Mouse (Mus musculus) yolk sac, embryonic 10.5 days (tissue): ENCODE results near the gene Hectd2.

Source experiments
- DNase-seq: peaks from one replicate; pipeline ENCODE4 v3.0.0-alpha.2; 2017; ENCODE audit warnings: low spot score

Gene Hectd2

GRCm38 (mm10) chr19:36646132-36646828 is 91.8 kb downstream of the Hectd2 start:
- no peak for DNase-seq

DNA sequence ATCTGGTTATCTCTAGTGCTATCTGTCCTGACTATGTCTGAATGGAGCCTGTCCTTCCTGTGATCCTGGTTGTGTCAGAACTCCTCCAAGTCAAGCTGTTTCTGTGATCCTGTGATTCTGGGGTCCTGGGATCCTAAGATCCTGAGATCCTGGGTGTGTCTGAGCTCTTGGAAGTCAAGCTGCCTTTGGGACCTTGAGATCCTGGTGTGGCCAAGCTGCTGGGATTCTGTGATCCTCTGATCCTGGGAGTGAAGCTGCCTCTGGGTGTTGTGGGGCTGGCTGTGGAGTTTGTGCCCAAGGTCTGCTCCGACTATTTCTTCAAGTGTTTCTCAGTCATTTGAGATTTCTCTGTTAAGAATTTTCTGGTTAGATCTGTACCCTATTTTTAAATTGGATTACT is 98.2 kb downstream of the Hectd2 start:
- DNase-seq = no peak

- no peak for DNase-seq
These were observed 108.3 kb downstream of the Hectd2 start for GRCm38 (mm10) chr19:36662734-36663133.

DNA sequence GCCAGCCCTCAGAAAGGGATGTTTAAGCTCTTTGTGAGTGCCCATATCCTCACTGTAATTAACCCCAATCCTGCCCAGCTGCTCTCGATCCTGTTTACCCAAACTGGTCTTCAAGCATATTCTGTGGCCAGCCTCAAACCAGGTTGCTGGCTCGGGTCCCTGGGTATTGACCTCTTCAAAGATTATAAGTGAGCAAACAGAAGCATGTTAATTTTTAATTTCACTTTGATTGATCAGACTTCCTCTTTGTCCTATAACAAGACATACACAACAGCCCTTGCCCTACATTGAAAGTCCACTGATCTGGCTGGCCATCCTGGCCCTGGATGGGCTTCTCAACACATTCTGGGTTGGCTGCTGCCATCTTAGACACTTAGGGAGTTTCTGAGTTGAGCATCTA is 109.5 kb downstream of the Hectd2 start:
- no peak for DNase-seq

GRCm38 (mm10) chr19:36664417-36664816 is 110.0 kb downstream of the Hectd2 start:
- no peak for DNase-seq

GRCm38 (mm10) chr19:36665206-36665605 is 110.8 kb downstream of the Hectd2 start:
- no peak for DNase-seq

- DNase-seq = no peak
These were observed 111.2 kb downstream of the Hectd2 start for GRCm38 (mm10) chr19:36665641-36666040.

GRCm38 (mm10) chr19:36666471-36666870 is 112.0 kb downstream of the Hectd2 start:
- DNase-seq = no peak

- no peak for DNase-seq
These were observed 112.9 kb downstream of the Hectd2 start for GRCm38 (mm10) chr19:36667368-36667767.

- no peak for DNase-seq
These were observed 113.7 kb downstream of the Hectd2 start for GRCm38 (mm10) chr19:36668098-36668497.

- DNase-seq = no peak
These were observed 114.6 kb downstream of the Hectd2 start for GRCm38 (mm10) chr19:36668881-36669639.

DNA sequence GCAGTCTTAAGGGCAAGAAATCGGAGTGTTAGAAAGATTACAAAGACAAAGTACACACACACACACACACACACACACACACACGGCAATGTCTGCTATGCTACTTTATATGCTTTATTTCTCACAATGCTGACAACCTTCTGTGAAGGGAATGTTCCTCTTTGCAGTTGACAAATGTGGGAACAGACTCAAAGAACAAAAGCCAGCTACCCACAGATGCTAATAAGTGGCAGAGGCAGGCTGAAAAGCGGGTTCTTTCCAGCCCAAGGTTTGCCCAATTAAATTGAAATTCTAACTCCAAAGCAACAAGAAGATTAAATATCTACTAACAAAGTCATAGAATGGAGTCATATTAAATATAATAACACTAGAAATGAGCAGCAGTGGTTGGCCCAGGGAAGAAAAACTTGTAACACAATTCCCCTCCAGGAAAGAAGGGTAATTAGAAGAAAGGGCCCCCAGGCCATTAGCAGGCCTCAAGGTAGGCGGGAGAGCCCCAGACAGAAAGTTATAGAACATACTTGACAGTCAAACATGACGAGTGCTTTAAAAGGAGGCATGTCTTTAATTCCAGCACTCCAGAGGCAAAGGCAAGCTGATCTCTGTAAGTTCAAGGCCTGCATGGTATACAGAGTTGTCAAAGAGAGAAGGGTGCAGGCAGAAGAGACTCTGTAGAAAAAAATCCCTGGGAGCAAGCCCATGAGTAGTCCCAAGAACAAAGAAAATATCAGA is 115.4 kb downstream of the Hectd2 start:
- DNase-seq = no peak
